Mouse (Mus musculus) heart, embryonic 10.5 days (tissue): ENCODE measurements around the gene Hsd17b10. TPM values are rescaled to one million over a fixed set of nuclear protein-coding genes. Genes with fewer than 3 reads are reported as not detected.
A peak's percentile ranks its signal among the peaks of the same experiment; 100 is the strongest.

Experiments
- DNase-seq: peaks from one replicate; pipeline ENCODE4 v3.0.0-alpha.2; 2017; ENCODE audit warnings: low spot score
- H3K27ac ChIP-seq: fragments of 300-500 bp; sonication (generic); 2 replicates; pipeline ENCODE4 v1.5.1; 2016; ENCODE audit warnings: mild to moderate bottlenecking
- H3K27me3 ChIP-seq: fragments of 300-500 bp; sonication (generic); 2 replicates; pipeline ENCODE4 v1.6.1; 2016; ENCODE audit warnings: mild to moderate bottlenecking; ENCODE audit not compliant: poor library complexity, insufficient read depth, severe bottlenecking
- H3K36me3 ChIP-seq: fragments of 300-500 bp; sonication (generic); 2 replicates; pipeline ENCODE4 v1.6.1; 2016; ENCODE audit warnings: mild to moderate bottlenecking, moderate library complexity
- H3K4me1 ChIP-seq: fragments of 300-500 bp; sonication (generic); 2 replicates; pipeline ENCODE4 v1.6.1; 2016; ENCODE audit warnings: mild to moderate bottlenecking
- H3K4me3 ChIP-seq: fragments of 300-500 bp; sonication (generic); 2 replicates; pipeline ENCODE4 v1.5.1; 2016; ENCODE audit warnings: mild to moderate bottlenecking, moderate library complexity
- H3K9me3 ChIP-seq: fragments of 300-500 bp; sonication (generic); 2 replicates; pipeline ENCODE4 v1.6.1; 2016; ENCODE audit warnings: mild to moderate bottlenecking, moderate library complexity
- WGBS: fragments of 180-500 bp; shearing (Covaris S2); methylation state at CpG from one replicate; pipeline ENCODE4 v1.1.7; 2016; 5-methylcytosine and 5-hydroxymethylcytosine counted together
- polyA plus RNA-seq: library from polyadenylated mRNA; unstranded; fragments of >200 nt; fragmentation: Nextera tagmentation; extraction: Ambion mirVana; gene quantifications from 2 replicates; pipeline ENCODE4 v1.2.1, GENCODE M21; 2016

Gene Hsd17b10
- 193 and 201 TPM in 2 replicates for polyA plus RNA-seq

GRCm38 (mm10) chrX:152001737-152002710 lies at the start of gene Hsd17b10:
Hsd17b10 (plus strand) TSS chrX:152001845.
- Histone ChIP-seq H3K27ac (peak within 1 kb of the TSS; percentile 80), H3K27me3 (peaks cover 73% of the 10 kb centered on the region), H3K4me1 (no peaks in the 10 kb centered on the region), H3K4me3 (peak within 1 kb of the TSS; percentile 65), H3K9me3 (no peaks in the 10 kb centered on the region), H3K36me3 (peaks cover 36% of the 10 kb centered on the region)
- 19% methylated on average over 39 of the region's 41 CpGs for WGBS
- peak; percentile 94 for DNase-seq

GRCm38 (mm10) chrX:151999006-151999710 lies 2.5 kb upstream of the Hsd17b10 start:
- Histone ChIP-seq H3K9me3 (no peaks in the 10 kb centered on the region), H3K36me3 (peaks cover 10% of the 10 kb centered on the region), H3K4me3 (no peak overlapping the region), H3K4me1 (no peaks in the 10 kb centered on the region), H3K27me3 (peaks cover 62% of the 10 kb centered on the region), H3K27ac (no peak overlapping the region)
- WGBS, result 62% methylated on average over 4 of the region's 4 CpGs
- no peak for DNase-seq

GRCm38 (mm10) chrX:152001182-152001684 lies 412 bp upstream of the Hsd17b10 start:
- peak overlapping the region; percentile 65 for H3K4me3 ChIP-seq
- H3K9me3 ChIP-seq, result no peaks in the 10 kb centered on the region
- peak overlapping the region; percentile 80; the same call in 1 of the 2 replicates for H3K27ac ChIP-seq
- peaks cover 30% of the 10 kb centered on the region for H3K36me3 ChIP-seq
- H3K4me1 ChIP-seq, result no peaks in the 10 kb centered on the region
- 37% methylated on average over 9 of the region's 9 CpGs for WGBS
- peaks cover 77% of the 10 kb centered on the region for H3K27me3 ChIP-seq
- DNase-seq, result no peak

GRCm38 (mm10) chrX:152002865-152003264 lies 1.2 kb downstream of the Hsd17b10 start:
- Histone ChIP-seq H3K4me3 (peak overlapping the region; percentile 22; the same call in 1 of the 2 replicates), H3K27me3 (peaks cover 73% of the 10 kb centered on the region; the same call in 1 of the 2 replicates), H3K9me3 (no peaks in the 10 kb centered on the region), H3K4me1 (no peaks in the 10 kb centered on the region), H3K27ac (no peak overlapping the region), H3K36me3 (peaks cover 43% of the 10 kb centered on the region)
- WGBS, result 67% methylated on average over 2 of the region's 2 CpGs
- no peak for DNase-seq

GRCm38 (mm10) chrX:152007863-152008262 lies 6.2 kb downstream of the Hsd17b10 start:
- Histone ChIP-seq H3K4me3 (no peak overlapping the region), H3K27me3 (peaks cover 59% of the 10 kb centered on the region; the same call in 1 of the 2 replicates)
- no peak for DNase-seq

GRCm38 (mm10) chrX:152015752-152016150 lies 14.1 kb downstream of the Hsd17b10 start:
- Histone ChIP-seq H3K9me3 (no peaks in the 10 kb centered on the region), H3K36me3 (peaks cover 3% of the 10 kb centered on the region; the same call in 1 of the 2 replicates), H3K4me3 (peak overlapping the region; percentile 66), H3K27me3 (peaks cover 36% of the 10 kb centered on the region; the same call in 1 of the 2 replicates), H3K27ac (peak overlapping the region; percentile 86), H3K4me1 (no peaks in the 10 kb centered on the region)
- no peak for DNase-seq
- WGBS, result 16% methylated on average over 11 of the region's 11 CpGs

More at GRCm38 (mm10) chrX:152007863-152008262, 6.2 kb downstream of the Hsd17b10 start:
- no peaks in the 10 kb centered on the region for H3K9me3 ChIP-seq
- no peak overlapping the region for H3K27ac ChIP-seq
- 82% methylated on average over 1 of the region's 1 CpGs for WGBS
- H3K36me3 ChIP-seq, result peaks cover 46% of the 10 kb centered on the region
- H3K4me1 ChIP-seq, result no peaks in the 10 kb centered on the region

GRCm38 (mm10) chrX:152016151-152017145 lies 14.8 kb downstream of the Hsd17b10 start, which contains the start of the genes Ribc1 and Smc1a:
Ribc1 (minus strand) TSS chrX:152016295.
Smc1a (plus strand) TSS chrX:152016428.
- Histone ChIP-seq H3K27me3 (peaks cover 36% of the 10 kb centered on the region; the same call in 1 of the 2 replicates), H3K36me3 (peaks cover 3% of the 10 kb centered on the region; the same call in 1 of the 2 replicates), H3K4me3 (peak within 1 kb of the TSS; percentile 66), H3K4me1 (no peaks in the 10 kb centered on the region), H3K9me3 (no peaks in the 10 kb centered on the region), H3K27ac (peak within 1 kb of the TSS; percentile 87)
- peak; percentile 96 for DNase-seq
- WGBS, result 15% methylated on average over 64 of the region's 64 CpGs

GRCm38 (mm10) chrX:152017186-152017585 lies 15.5 kb downstream of the Hsd17b10 start:
- Histone ChIP-seq H3K27me3 (peaks cover 30% of the 10 kb centered on the region; the same call in 1 of the 2 replicates), H3K27ac (peak overlapping the region; percentile 87), H3K4me3 (peak overlapping the region; percentile 66), H3K4me1 (no peaks in the 10 kb centered on the region), H3K36me3 (peaks cover 3% of the 10 kb centered on the region; the same call in 1 of the 2 replicates), H3K9me3 (no peaks in the 10 kb centered on the region)
- WGBS, result 24% methylated on average over 14 of the region's 14 CpGs
- DNase-seq, result no peak

GRCm38 (mm10) chrX:152019294-152019693 lies 17.6 kb downstream of the Hsd17b10 start:
- no peak for DNase-seq
- Histone ChIP-seq H3K36me3 (peaks cover 13% of the 10 kb centered on the region; the same call in 1 of the 2 replicates), H3K4me3 (no peak overlapping the region), H3K4me1 (no peaks in the 10 kb centered on the region), H3K27ac (no peak overlapping the region), H3K27me3 (peaks cover 32% of the 10 kb centered on the region; the same call in 1 of the 2 replicates), H3K9me3 (no peaks in the 10 kb centered on the region)
- 79% methylated on average over 2 of the region's 2 CpGs for WGBS

GRCm38 (mm10) chrX:152039865-152040264 lies 38.2 kb downstream of the Hsd17b10 start:
- H3K4me3 ChIP-seq, result no peak overlapping the region
- no peaks in the 10 kb centered on the region for H3K9me3 ChIP-seq
- H3K4me1 ChIP-seq, result no peaks in the 10 kb centered on the region
- DNase-seq, result no peak
- peaks cover 47% of the 10 kb centered on the region for H3K36me3 ChIP-seq
- no peak overlapping the region for H3K27ac ChIP-seq
- H3K27me3 ChIP-seq, result peaks cover 26% of the 10 kb centered on the region; the same call in 1 of the 2 replicates

GRCm38 (mm10) chrX:152047230-152047629 lies 45.6 kb downstream of the Hsd17b10 start:
- H3K27me3 ChIP-seq, result peaks cover 31% of the 10 kb centered on the region; the same call in 1 of the 2 replicates
- no peak overlapping the region for H3K4me3 ChIP-seq
- no peaks in the 10 kb centered on the region for H3K4me1 ChIP-seq
- H3K9me3 ChIP-seq, result no peaks in the 10 kb centered on the region
- no peak for DNase-seq
- H3K27ac ChIP-seq, result no peak overlapping the region
- peaks cover 38% of the 10 kb centered on the region for H3K36me3 ChIP-seq
